Mouse (Mus musculus): ENCODE measurements around the gene Tnxb. TPM values are rescaled to one million over a fixed set of nuclear protein-coding genes. Genes with fewer than 3 reads are reported as not detected.
"Not testable (repeated sequence)": the region's sequence is repeated elsewhere in the genome, so short reads cannot be mapped to it uniquely, and the experiment has no call there.

Gene Tnxb
- polyA plus RNA-seq, 1 experiment from 2014 or later: 1.4 TPM

GRCm38 (mm10) chr17:34715451-34715850 is 45.1 kb downstream of the Tnxb start:
- WGBS: 68% methylated on average over 7 of the region's 7 CpGs
- H3K27ac ChIP-seq (replicated peaks); H3K4me2 ChIP-seq; H3K9me3 ChIP-seq; H3K9ac ChIP-seq; H3K27me3 ChIP-seq (replicated peaks); H3K36me3 ChIP-seq; H3K4me3 ChIP-seq; ATAC-seq (ENCODE audit: extremely low read depth, insufficient number of reproducible peaks, low FRiP score, low TSS enrichment); H3K4me1 ChIP-seq: not testable (repeated sequence)

- no peak overlapping the region for H3K4me2 ChIP-seq
- no peak overlapping the region for H3K27ac ChIP-seq (replicated peaks)
- H3K4me1 ChIP-seq: no peaks in the 10 kb centered on the region
- WGBS: 86% methylated on average over 15 of the region's 15 CpGs
- H3K36me3 ChIP-seq: no peaks in the 10 kb centered on the region
- H3K27me3 ChIP-seq (replicated peaks): no peaks in the 10 kb centered on the region; the same call in none of the 2 replicates
- no peak for ATAC-seq (ENCODE audit: extremely low read depth, insufficient number of reproducible peaks, low FRiP score, low TSS enrichment)
- H3K9me3 ChIP-seq: no peaks in the 10 kb centered on the region
- H3K9ac ChIP-seq: no peak overlapping the region
- H3K4me3 ChIP-seq: no peak overlapping the region
Observed at GRCm38 (mm10) chr17:34716247-34716646, 45.9 kb downstream of the Tnxb start.

GRCm38 (mm10) chr17:34717401-34717800 is 47.1 kb downstream of the Tnxb start:
- 71% methylated on average over 11 of the region's 11 CpGs for WGBS
- Histone ChIP-seq H3K4me3 (no peak overlapping the region), H3K27me3 (replicated peaks) (no peaks in the 10 kb centered on the region; the same call in none of the 2 replicates), H3K27ac (replicated peaks) (no peak overlapping the region), H3K9me3 (no peaks in the 10 kb centered on the region), H3K4me2 (no peak overlapping the region), H3K9ac (no peak overlapping the region), H3K36me3 (no peaks in the 10 kb centered on the region), H3K4me1 (no peaks in the 10 kb centered on the region)
- ATAC-seq (ENCODE audit: extremely low read depth, insufficient number of reproducible peaks, low FRiP score, low TSS enrichment): no peak

- WGBS: 77% methylated on average over 8 of the region's 8 CpGs
- H3K4me1 ChIP-seq; H3K9ac ChIP-seq; H3K9me3 ChIP-seq; ATAC-seq (ENCODE audit: extremely low read depth, insufficient number of reproducible peaks, low FRiP score, low TSS enrichment); H3K27me3 ChIP-seq (replicated peaks); H3K36me3 ChIP-seq; H3K27ac ChIP-seq (replicated peaks); H3K4me2 ChIP-seq; H3K4me3 ChIP-seq: not testable (repeated sequence)
Observed at GRCm38 (mm10) chr17:34719886-34720285, 49.6 kb downstream of the Tnxb start.

- H3K9ac ChIP-seq; H3K27ac ChIP-seq (replicated peaks); H3K36me3 ChIP-seq; H3K4me1 ChIP-seq; H3K27me3 ChIP-seq (replicated peaks); H3K4me3 ChIP-seq; ATAC-seq (ENCODE audit: extremely low read depth, insufficient number of reproducible peaks, low FRiP score, low TSS enrichment); H3K4me2 ChIP-seq; H3K9me3 ChIP-seq: not testable (repeated sequence)
- WGBS: 70% methylated on average over 4 of the region's 4 CpGs
Observed at GRCm38 (mm10) chr17:34722238-34722637, 51.9 kb downstream of the Tnxb start.

GRCm38 (mm10) chr17:34723066-34723465 is 52.7 kb downstream of the Tnxb start:
- ATAC-seq (ENCODE audit: extremely low read depth, insufficient number of reproducible peaks, low FRiP score, low TSS enrichment): no peak
- Histone ChIP-seq H3K27me3 (replicated peaks) (no peaks in the 10 kb centered on the region), H3K4me3 (no peak overlapping the region), H3K9me3 (peaks cover 4% of the 10 kb centered on the region), H3K27ac (replicated peaks) (no peak overlapping the region), H3K4me2 (no peak overlapping the region), H3K36me3 (no peaks in the 10 kb centered on the region), H3K4me1 (no peaks in the 10 kb centered on the region), H3K9ac (no peak overlapping the region)
- WGBS: 64% methylated on average over 4 of the region's 4 CpGs

- Histone ChIP-seq H3K9me3 (peaks cover 4% of the 10 kb centered on the region), H3K9ac (no peak overlapping the region)
- 63% methylated on average over 2 of the region's 2 CpGs for WGBS
Observed at GRCm38 (mm10) chr17:34727887-34728286, 57.6 kb downstream of the Tnxb start.

GRCm38 (mm10) chr17:34729155-34729554 is 58.8 kb downstream of the Tnxb start:
- H3K4me1 ChIP-seq; H3K4me3 ChIP-seq; H3K9me3 ChIP-seq; H3K36me3 ChIP-seq; H3K27me3 ChIP-seq (replicated peaks); H3K27ac ChIP-seq (replicated peaks); ATAC-seq (ENCODE audit: extremely low read depth, insufficient number of reproducible peaks, low FRiP score, low TSS enrichment); H3K4me2 ChIP-seq; H3K9ac ChIP-seq: not testable (repeated sequence)
- 61% methylated on average over 11 of the region's 11 CpGs for WGBS

More at GRCm38 (mm10) chr17:34727887-34728286, 57.6 kb downstream of the Tnxb start:
- Histone ChIP-seq H3K4me3 (no peak overlapping the region), H3K27me3 (replicated peaks) (no peaks in the 10 kb centered on the region), H3K4me2 (no peak overlapping the region), H3K36me3 (no peaks in the 10 kb centered on the region), H3K27ac (replicated peaks) (no peak overlapping the region), H3K4me1 (no peaks in the 10 kb centered on the region)
- no peak for ATAC-seq (ENCODE audit: extremely low read depth, insufficient number of reproducible peaks, low FRiP score, low TSS enrichment)

GRCm38 (mm10) chr17:34729779-34730553 is 59.6 kb downstream of the Tnxb start:
- H3K4me3 ChIP-seq; H3K4me1 ChIP-seq; H3K4me2 ChIP-seq; ATAC-seq (ENCODE audit: extremely low read depth, insufficient number of reproducible peaks, low FRiP score, low TSS enrichment); H3K27ac ChIP-seq (replicated peaks); H3K36me3 ChIP-seq; H3K27me3 ChIP-seq (replicated peaks); H3K9me3 ChIP-seq; H3K9ac ChIP-seq: not testable (repeated sequence)
- WGBS: 73% methylated on average over 12 of the region's 12 CpGs

GRCm38 (mm10) chr17:34737466-34737865 is 67.1 kb downstream of the Tnxb start:
- H3K9ac ChIP-seq; H3K9me3 ChIP-seq; H3K4me2 ChIP-seq; ATAC-seq (ENCODE audit: extremely low read depth, insufficient number of reproducible peaks, low FRiP score, low TSS enrichment); H3K4me1 ChIP-seq; H3K27ac ChIP-seq (replicated peaks); H3K4me3 ChIP-seq; H3K36me3 ChIP-seq: not testable (repeated sequence)
- WGBS: 70% methylated on average over 5 of the region's 5 CpGs
- H3K27me3 ChIP-seq (replicated peaks): peaks cover 22% of the 10 kb centered on the region

- H3K27ac ChIP-seq (replicated peaks); ATAC-seq (ENCODE audit: extremely low read depth, insufficient number of reproducible peaks, low FRiP score, low TSS enrichment); H3K4me1 ChIP-seq; H3K36me3 ChIP-seq; H3K9ac ChIP-seq; H3K4me3 ChIP-seq; H3K4me2 ChIP-seq; H3K9me3 ChIP-seq: not testable (repeated sequence)
- peaks cover 15% of the 10 kb centered on the region for H3K27me3 ChIP-seq (replicated peaks)
- 75% methylated on average over 7 of the region's 7 CpGs for WGBS
Observed at GRCm38 (mm10) chr17:34739708-34740107, 69.4 kb downstream of the Tnxb start.

GRCm38 (mm10) chr17:34740280-34740679 is 69.9 kb downstream of the Tnxb start:
- Histone ChIP-seq H3K36me3 (no peaks in the 10 kb centered on the region), H3K9me3 (no peaks in the 10 kb centered on the region), H3K4me1 (no peaks in the 10 kb centered on the region), H3K4me3 (no peak overlapping the region), H3K4me2 (no peak overlapping the region), H3K27ac (replicated peaks) (no peak overlapping the region), H3K9ac (no peak overlapping the region), H3K27me3 (replicated peaks) (peaks cover 13% of the 10 kb centered on the region)
- whole genome bisulfite sequencing: 47% methylated on average over 4 of the region's 4 CpGs
- ATAC-seq (ENCODE audit: extremely low read depth, insufficient number of reproducible peaks, low FRiP score, low TSS enrichment): no peak
